Mouse (Mus musculus): ENCODE measurements at regions not wholly inside any gene's neighbourhood (a gene's known extent, or its start where the extent isn't known, plus 50 kb on each side); places are given as distances from the start of the nearest gene placed in this dataset.

DNA sequence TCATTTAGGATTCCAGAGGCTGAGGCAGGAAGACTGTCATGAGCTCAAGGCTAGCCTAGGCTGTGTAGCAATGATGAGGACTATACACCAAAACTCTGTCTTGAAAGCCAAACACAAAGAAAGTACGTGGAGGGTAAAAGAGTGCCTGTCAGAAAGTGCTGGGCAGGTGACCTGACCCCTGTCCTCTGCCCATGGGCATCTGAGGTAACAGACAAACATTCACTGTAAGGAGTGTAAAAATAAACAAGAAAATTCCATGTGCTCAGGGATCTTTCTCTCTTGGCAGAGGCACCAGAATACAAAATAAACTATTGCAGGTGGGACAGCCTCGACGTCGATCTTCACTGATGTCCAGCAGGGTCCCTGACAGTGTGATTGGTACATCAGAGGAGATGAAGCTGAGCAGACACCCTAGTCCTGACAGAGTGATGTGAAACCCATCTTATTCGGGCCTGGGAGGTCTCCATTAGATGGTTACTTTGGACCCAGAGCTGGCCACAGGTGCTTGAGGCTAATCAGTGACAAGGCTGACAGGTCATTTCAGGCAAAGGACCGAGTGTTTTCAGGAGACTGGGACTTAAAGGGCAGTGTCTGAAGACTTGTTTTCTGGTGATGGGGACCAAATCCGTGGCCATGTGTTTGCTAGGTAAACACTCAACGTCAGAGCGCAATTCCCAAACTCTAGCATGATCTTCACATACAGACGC is 62.9 kb upstream of the Irf2bp2 start:
- no peak for ATAC-seq

DNA sequence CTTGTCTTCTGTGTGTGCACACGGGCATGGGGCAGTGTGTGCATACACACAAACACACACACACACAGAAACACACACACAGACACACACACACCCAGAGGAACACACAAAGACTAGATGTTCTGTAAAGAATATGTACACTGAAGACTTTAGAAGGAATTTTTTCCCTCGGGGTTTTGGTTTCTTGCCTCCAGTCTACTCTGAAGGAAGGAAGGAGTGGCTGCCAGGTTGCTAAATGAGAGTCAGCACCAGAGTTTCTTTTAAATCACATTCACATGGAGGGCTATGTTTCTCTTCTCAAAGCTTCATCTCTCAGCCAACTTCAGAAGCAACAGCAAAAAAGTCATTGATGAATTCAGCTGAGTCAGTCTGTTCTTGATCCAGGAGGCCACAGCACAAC is 61.8 kb upstream of the Irf2bp2 start:
- no peak for ATAC-seq

DNA sequence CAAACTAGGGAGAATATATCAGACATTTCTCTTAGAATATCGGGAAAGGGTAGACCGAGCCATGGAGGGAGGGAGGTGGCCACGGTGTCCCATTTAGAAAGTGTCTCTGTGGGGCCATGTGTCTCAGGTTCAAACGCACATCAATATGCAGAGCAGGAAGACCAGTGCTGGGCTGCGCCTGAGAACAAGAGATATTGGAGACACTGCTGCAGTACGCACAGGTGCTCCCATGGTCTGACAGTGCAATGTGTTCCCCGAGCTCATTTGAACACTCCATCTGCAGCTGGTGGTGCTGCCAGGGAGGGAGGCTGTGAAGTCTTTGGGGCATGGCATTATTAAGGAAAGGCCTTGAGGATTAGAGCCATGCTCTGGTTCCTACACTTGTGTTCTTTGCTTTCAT is 60.6 kb upstream of the Irf2bp2 start:
- ATAC-seq: no peak

DNA sequence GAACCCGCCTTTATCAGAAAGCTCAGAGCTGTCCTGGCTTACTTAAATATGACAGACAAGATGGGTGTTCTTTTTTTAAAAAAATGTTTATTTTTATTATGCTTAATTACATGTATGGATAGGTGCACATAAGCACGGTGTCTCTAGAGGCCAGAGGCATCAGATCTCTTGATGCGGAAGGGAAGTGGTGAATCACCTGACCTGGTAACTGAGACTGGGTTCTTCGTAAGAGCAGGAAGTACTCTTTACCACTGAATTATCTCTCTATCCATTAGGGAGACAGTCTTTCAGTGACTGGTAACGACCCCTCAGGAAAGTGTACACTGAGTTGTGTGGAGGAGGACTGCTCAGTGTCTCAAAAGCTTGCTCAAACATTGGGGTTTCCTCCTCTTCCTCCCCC is 58.4 kb upstream of the Irf2bp2 start:
- peak; percentile 100 for ATAC-seq

DNA sequence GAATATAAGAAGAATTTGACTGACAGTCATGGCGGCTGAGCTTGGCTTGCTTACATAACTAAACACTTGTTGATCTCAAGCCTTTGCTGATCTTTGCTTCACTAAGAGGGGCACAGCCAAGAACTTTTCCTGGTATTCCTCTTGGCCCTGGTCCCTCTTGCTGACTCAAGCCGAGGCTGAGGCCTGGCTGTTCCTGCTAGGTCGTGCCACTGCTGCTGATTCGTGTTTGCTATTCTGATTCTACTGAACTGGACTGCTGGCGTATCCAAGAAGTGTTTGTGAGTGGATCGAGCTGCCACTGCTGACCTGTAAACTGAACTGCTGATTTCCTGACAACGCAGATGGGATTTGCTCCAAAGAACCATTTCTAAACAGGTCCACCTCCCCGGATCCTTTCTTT is 57.2 kb upstream of the Irf2bp2 start:
- no peak for ATAC-seq

DNA sequence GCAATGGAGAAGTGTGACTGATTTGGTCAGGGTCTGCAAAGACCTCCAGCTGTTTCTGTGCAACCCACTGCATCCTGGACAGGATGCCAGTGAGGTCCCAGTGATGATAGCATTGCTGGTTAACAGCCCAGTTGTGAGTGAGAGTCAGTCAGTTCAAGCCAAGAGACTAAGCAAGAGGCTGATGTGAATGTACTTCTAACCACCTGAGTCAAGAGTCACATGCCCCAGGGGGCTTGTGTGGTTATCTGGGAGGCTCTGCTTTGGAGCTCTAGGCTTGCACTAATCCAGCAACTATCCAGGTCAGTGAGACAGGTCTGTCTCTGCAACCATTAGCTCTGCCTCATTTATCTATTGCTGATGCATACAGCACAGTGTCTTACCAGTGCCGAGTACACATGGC is 55.5 kb upstream of the Irf2bp2 start:
- ATAC-seq: no peak

DNA sequence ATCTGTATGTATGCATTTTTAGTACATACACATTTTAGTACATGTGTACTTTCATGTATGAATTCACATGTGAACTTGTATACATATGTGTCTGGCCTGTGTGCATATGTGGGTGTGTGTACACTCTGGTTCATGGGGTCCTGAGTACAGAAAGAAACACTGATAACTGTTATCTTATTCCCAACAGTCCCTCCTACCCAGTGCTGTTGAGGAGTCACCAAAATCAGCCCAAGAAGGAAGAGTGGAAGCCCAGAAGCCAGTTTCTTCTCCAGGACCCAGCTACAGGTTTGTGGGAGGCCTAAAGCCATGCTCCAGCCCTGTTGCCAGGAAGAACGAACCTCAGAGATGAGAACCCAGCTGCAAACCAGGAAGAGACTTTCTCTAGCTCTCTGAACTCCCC is 53.6 kb upstream of the Irf2bp2 start:
- no peak for ATAC-seq

DNA sequence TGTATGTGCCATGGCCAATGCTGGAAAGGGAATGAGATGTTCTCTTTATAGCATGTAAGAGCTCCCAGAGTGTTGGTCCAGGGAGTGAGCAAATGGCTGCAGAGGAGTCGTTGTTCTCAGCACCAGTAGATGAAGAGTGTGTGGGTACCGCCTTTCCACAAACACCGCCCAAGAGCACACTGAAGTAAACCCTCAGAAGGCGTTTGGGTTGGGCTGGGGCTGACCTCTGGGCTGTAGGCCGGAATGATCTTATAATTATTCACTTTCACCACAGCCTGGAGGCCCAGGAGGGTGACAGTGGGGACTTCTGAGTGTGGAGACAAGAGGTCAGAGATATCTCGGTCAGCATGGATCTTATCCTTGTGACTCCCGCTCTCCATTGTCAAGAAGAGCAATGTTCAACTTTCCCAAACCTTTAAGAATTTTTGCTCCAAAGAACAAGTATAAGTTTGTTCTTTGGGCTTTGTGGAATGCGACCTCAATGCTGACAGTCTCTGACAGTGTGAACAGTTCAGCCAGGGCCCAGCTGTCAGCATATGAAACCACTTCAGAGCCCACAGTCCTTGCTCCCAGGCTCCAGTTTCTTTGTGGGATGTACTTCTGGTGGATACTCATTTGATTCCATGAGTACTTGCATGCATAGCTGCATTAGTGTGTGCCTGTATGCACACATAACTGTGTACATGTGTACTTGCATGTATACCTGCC is 53.0 kb upstream of the Irf2bp2 start:
- no peak for ATAC-seq

DNA sequence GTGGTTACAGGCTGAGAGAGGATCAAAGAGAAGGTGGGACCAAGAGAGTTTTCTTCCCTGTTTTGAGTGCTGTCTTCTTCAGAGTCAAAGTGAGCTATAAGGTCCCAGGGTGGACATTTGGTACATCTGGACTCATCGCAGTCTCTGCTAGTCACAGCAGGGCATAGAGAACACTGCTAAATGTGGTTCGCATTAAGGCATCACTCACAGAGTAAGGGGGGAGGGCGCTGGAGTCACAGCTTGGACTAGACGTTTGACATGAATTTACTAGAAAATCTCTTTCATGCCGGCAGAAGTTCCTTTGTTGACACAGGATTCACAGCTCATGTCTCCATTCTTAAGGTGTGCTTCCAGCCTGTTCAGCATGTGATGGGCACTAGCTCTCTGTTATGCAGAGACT is 50.4 kb upstream of the Irf2bp2 start:
- ATAC-seq: no peak
